Mouse (Mus musculus) fibroblast of lung, adult 2 months (primary cell): ENCODE measurements around the gene 1700017N19Rik.

Experiments used
- DNase-seq: peaks from one replicate; pipeline ENCODE4 v3.0.0-alpha.2; 2011; ENCODE audit warnings: low read depth

1700017N19Rik gene

GRCm38 (mm10) chr10:100661970-100662590, 71.8 kb downstream of the 1700017N19Rik start:
- DNase-seq: no peak
